Mouse (Mus musculus) myocyte (in vitro differentiated cells): ENCODE measurements around the gene Spp1. TPM values are rescaled to one million over a fixed set of nuclear protein-coding genes. Genes with fewer than 3 reads are reported as not detected.

Experiments used
- H3K27me3 ChIP-seq: one replicate; pipeline ENCODE4 v1.6.1; 2011; ENCODE audit not compliant: control insufficient read depth, insufficient read depth, insufficient read length
- H3K36me3 ChIP-seq: one replicate; pipeline ENCODE4 v1.6.1; 2011; ENCODE audit not compliant: control insufficient read depth, insufficient read depth
- H3K4me2 ChIP-seq: one replicate; pipeline ENCODE4 v1.6.1; 2011; ENCODE audit warnings: low read depth, control low read depth
- H3K4me3 ChIP-seq: one replicate; pipeline ENCODE4 v1.5.1; 2011; ENCODE audit warnings: mild to moderate bottlenecking, control low read depth, moderate library complexity
- H3K79me2 ChIP-seq: one replicate; pipeline ENCODE4 v1.6.1; 2011; ENCODE audit not compliant: control insufficient read depth, insufficient read depth
- H3ac ChIP-seq: one replicate; pipeline ENCODE4 v1.6.1; 2011; ENCODE audit not compliant: control insufficient read depth, insufficient read length
- CEBPB ChIP-seq: IDR thresholded peaks from 2 replicates; pipeline ENCODE4 v1.6.1; 2011; ENCODE audit warnings: mild to moderate bottlenecking, moderate library complexity; ENCODE audit not compliant: poor library complexity, insufficient read depth, severe bottlenecking
- E2F4 ChIP-seq: IDR thresholded peaks from one replicate; pipeline ENCODE4 v1.6.1; 2011; ENCODE audit warnings: mild to moderate bottlenecking, control low read depth, moderate library complexity; ENCODE audit not compliant: insufficient read depth
- MAX ChIP-seq: IDR thresholded peaks from one replicate; pipeline ENCODE4 v1.6.1; 2011; ENCODE audit warnings: low read depth, mild to moderate bottlenecking, control low read depth
- MYOD1 ChIP-seq, 3 experiments: IDR thresholded peaks; one replicate each; pipeline ENCODE4 v1.6.1; 2011; ENCODE audit warnings: control low read depth in 2 of 3, low read depth in 2 of 3, mild to moderate bottlenecking in 2 of 3, moderate library complexity in 1 of 3; ENCODE audit not compliant: insufficient read length in 2 of 3, control insufficient read depth in 1 of 3
- MYOG ChIP-seq, 3 experiments: IDR thresholded peaks; one replicate each; pipeline ENCODE4 v1.6.1; 2011; ENCODE audit warnings: control low read depth in 2 of 3, low read depth in 2 of 3, mild to moderate bottlenecking in 2 of 3; ENCODE audit not compliant: insufficient read length in 2 of 3, control insufficient read depth in 1 of 3, insufficient read depth in 1 of 3
- POLR2A ChIP-seq: IDR thresholded peaks from one replicate; pipeline ENCODE4 v1.6.1; 2011; ENCODE audit warnings: low read depth, mild to moderate bottlenecking, control low read depth, moderate library complexity; ENCODE audit not compliant: insufficient read length
- POLR2AphosphoS2 ChIP-seq: IDR thresholded peaks from one replicate; pipeline ENCODE4 v1.6.1; 2011; ENCODE audit warnings: low read depth, control low read depth; ENCODE audit not compliant: insufficient read length
- REST ChIP-seq: IDR thresholded peaks from one replicate; pipeline ENCODE4 v1.6.1; 2011; ENCODE audit warnings: mild to moderate bottlenecking, control low read depth, moderate library complexity; ENCODE audit not compliant: insufficient read depth, insufficient read length
- SRF ChIP-seq: IDR thresholded peaks from one replicate; pipeline ENCODE4 v1.6.1; 2011; ENCODE audit warnings: low read depth; ENCODE audit not compliant: control insufficient read depth, insufficient read length
- TCF12 ChIP-seq: IDR thresholded peaks from one replicate; pipeline ENCODE4 v1.6.1; 2011; ENCODE audit warnings: mild to moderate bottlenecking, control low read depth; ENCODE audit not compliant: poor library complexity, insufficient read depth, severe bottlenecking
- TCF3 ChIP-seq: IDR thresholded peaks from one replicate; pipeline ENCODE4 v1.6.1; 2011; ENCODE audit warnings: low read depth, control low read depth; ENCODE audit not compliant: insufficient read length
- USF1 ChIP-seq: IDR thresholded peaks from one replicate; pipeline ENCODE4 v1.6.1; 2011; ENCODE audit warnings: low read depth, mild to moderate bottlenecking, control low read depth, moderate library complexity
- polyA plus RNA-seq: library from polyadenylated mRNA; unstranded; fragments of >200 nt; fragmentation: generic; extraction: Trizol; gene quantifications from one replicate; pipeline ENCODE4 v1.2.1, GENCODE M21; 2012; ENCODE audit warnings: missing spikeins

The Spp1 gene
- polyA plus RNA-seq, 1 experiment, result 634 TPM

DNA sequence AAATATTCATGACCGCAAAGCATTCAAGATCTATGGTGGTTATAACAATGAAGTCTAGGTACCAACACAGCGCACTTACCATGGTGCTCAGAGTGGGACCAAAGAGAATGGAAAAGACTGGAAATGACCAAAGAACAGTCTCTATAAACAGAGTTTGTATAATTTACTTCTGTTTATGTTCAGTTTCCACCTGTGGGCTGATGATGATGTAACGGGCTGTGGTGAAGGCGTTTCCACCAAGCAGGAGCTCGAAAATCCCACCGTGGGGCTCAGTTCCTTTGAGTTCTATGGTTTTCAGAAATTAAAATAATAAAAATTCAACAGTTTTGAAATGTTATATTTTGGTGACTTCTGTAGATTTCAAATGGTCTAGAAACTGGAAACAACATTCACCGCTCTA is 26.4 kb upstream of the Spp1 start:
- peak overlapping the region; percentile 76 for H3K4me2 ChIP-seq
- H3ac ChIP-seq, result no peak overlapping the region
- H3K27me3 ChIP-seq, result no peaks in the 10 kb centered on the region
- TF ChIP-seq TCF12 (no peak), MYOD1 (IDR thresholded peaks at IDR 0.05; ENCODE audit: control insufficient read depth in 1 of 3, insufficient read length in 2 of 3, low read depth in 2 of 3) (no peak), MAX (no peak), E2F4 (no peak), SRF (no peak), POLR2A (no peak), MYOG (IDR thresholded peaks at IDR 0.05; ENCODE audit: control insufficient read depth in 1 of 3, insufficient read depth in 1 of 3, insufficient read length in 2 of 3, low read depth in 2 of 3) (no peak), CEBPB (no peak), POLR2AphosphoS2 (no peak), TCF3 (no peak)
- no peak overlapping the region for H3K4me3 ChIP-seq
- H3K79me2 ChIP-seq, result no peaks in the 10 kb centered on the region
- no peaks in the 10 kb centered on the region for H3K36me3 ChIP-seq

GRCm38 (mm10) chr5:104415999-104416398 is 18.9 kb upstream of the Spp1 start:
- H3K4me3 ChIP-seq, result no peak overlapping the region
- no peaks in the 10 kb centered on the region for H3K36me3 ChIP-seq
- TF ChIP-seq USF1, result no peak
- no peak for TF ChIP-seq TCF12
- TF ChIP-seq REST, result no peak
- no peak for TF ChIP-seq MAX
- no peak for TF ChIP-seq CEBPB
- TF ChIP-seq TCF3, result no peak
- TF ChIP-seq E2F4, result no peak
- no peak for TF ChIP-seq POLR2A
- no peak for TF ChIP-seq POLR2AphosphoS2
- TF ChIP-seq MYOD1 (IDR thresholded peaks at IDR 0.05; ENCODE audit: control insufficient read depth in 1 of 3, insufficient read length in 2 of 3, low read depth in 2 of 3), result no peak
- no peak for TF ChIP-seq SRF
- no peak for TF ChIP-seq MYOG (IDR thresholded peaks at IDR 0.05; ENCODE audit: control insufficient read depth in 1 of 3, insufficient read depth in 1 of 3, insufficient read length in 2 of 3, low read depth in 2 of 3)
- no peaks in the 10 kb centered on the region for H3K27me3 ChIP-seq
- H3ac ChIP-seq, result no peak overlapping the region
- H3K79me2 ChIP-seq, result no peaks in the 10 kb centered on the region
- no peak overlapping the region for H3K4me2 ChIP-seq

DNA sequence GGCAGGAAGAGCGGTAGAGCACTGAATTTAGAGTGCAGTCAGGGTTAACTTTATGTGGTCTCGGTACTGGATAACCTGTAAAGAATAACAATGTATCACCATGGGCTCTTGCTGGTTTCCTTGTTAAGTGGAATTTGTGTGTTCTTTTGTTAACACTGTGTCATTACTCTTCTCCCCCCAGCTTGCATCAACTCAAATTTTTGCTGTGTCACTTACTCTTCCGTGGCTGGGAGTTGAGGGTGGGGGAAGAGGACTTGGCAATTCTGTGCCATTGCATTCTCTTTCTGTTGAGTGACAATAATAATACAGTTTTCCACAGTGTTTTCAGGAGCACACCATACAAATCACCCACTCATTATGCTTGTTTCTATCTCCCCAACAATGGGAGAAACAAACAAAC is 17.9 kb upstream of the Spp1 start:
- Histone ChIP-seq H3ac (no peak overlapping the region), H3K79me2 (no peaks in the 10 kb centered on the region), H3K36me3 (no peaks in the 10 kb centered on the region), H3K4me2 (no peak overlapping the region), H3K27me3 (no peaks in the 10 kb centered on the region), H3K4me3 (no peak overlapping the region)
- TF ChIP-seq E2F4 (no peak), SRF (no peak), TCF3 (no peak)

- H3K79me2 ChIP-seq, result no peaks in the 10 kb centered on the region
- H3K4me3 ChIP-seq, result no peak overlapping the region
- H3K4me2 ChIP-seq, result no peak overlapping the region
- no peak overlapping the region for H3ac ChIP-seq
- H3K36me3 ChIP-seq, result no peaks in the 10 kb centered on the region
- no peak for TF ChIP-seq MAX
- TF ChIP-seq SRF, result no peak
- no peak for TF ChIP-seq MYOG (IDR thresholded peaks at IDR 0.05; ENCODE audit: control insufficient read depth in 1 of 3, insufficient read depth in 1 of 3, insufficient read length in 2 of 3, low read depth in 2 of 3)
- no peak for TF ChIP-seq TCF12
- TF ChIP-seq CEBPB, result no peak
- TF ChIP-seq TCF3, result no peak
- TF ChIP-seq POLR2A, result no peak
- H3K27me3 ChIP-seq, result no peaks in the 10 kb centered on the region
Measured at GRCm38 (mm10) chr5:104417721-104418120, 17.2 kb upstream of the Spp1 start.

DNA sequence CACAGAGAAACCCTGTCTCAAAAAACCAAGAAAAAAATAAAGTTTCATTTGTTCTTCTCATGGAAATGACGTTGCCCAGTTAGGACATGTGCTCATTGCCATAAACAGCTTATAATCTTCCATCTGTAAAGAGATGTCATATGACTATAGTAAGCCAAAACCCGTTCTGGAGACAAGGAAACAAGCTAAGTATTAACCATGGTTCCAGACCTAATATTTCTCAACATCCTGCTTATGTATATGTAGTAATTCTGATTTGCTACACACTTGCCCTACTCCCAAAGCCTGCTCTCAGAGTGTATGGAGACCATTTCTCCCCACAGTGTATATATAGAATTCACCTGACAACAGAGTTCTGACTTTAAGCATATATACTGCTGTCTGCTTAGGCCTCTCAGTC is 12.9 kb upstream of the Spp1 start:
- Histone ChIP-seq H3ac (no peak overlapping the region), H3K4me3 (no peak overlapping the region), H3K36me3 (no peaks in the 10 kb centered on the region), H3K79me2 (no peaks in the 10 kb centered on the region), H3K27me3 (no peaks in the 10 kb centered on the region), H3K4me2 (no peak overlapping the region)
- TF ChIP-seq TCF3, result no peak

GRCm38 (mm10) chr5:104423861-104424260 is 11.1 kb upstream of the Spp1 start:
- H3K27me3 ChIP-seq, result no peaks in the 10 kb centered on the region
- H3K36me3 ChIP-seq, result no peaks in the 10 kb centered on the region
- no peak overlapping the region for H3K4me2 ChIP-seq
- no peak overlapping the region for H3ac ChIP-seq
- no peak for TF ChIP-seq MYOD1 (IDR thresholded peaks at IDR 0.05; ENCODE audit: control insufficient read depth in 1 of 3, insufficient read length in 2 of 3, low read depth in 2 of 3)
- TF ChIP-seq POLR2A, result no peak
- no peak for TF ChIP-seq MYOG (IDR thresholded peaks at IDR 0.05; ENCODE audit: control insufficient read depth in 1 of 3, insufficient read depth in 1 of 3, insufficient read length in 2 of 3, low read depth in 2 of 3)
- TF ChIP-seq REST, result no peak
- no peak for TF ChIP-seq USF1
- TF ChIP-seq TCF12, result no peak
- TF ChIP-seq CEBPB, result no peak
- TF ChIP-seq MAX, result no peak
- no peak for TF ChIP-seq E2F4
- no peak for TF ChIP-seq SRF
- TF ChIP-seq POLR2AphosphoS2, result no peak
- TF ChIP-seq TCF3, result no peak
- H3K79me2 ChIP-seq, result no peaks in the 10 kb centered on the region
- H3K4me3 ChIP-seq, result no peak overlapping the region
